Mouse (Mus musculus) ES-E14 (cell line): Measurements from ENCODE around the gene Lpp. TPM values are rescaled to one million over a fixed set of nuclear protein-coding genes. Genes with fewer than 3 reads are reported as not detected.

Source experiments
- DNase-seq: peaks from one replicate; pipeline ENCODE4 v3.0.0-alpha.2; 2013; ENCODE audit warnings: low read depth, low spot score
- H3K27ac ChIP-seq: 2 replicates; pipeline ENCODE4 v1.5.1; 2012; ENCODE audit warnings: low read depth, mild to moderate bottlenecking, low read length, moderate library complexity, mixed read lengths; ENCODE audit not compliant: poor library complexity, insufficient read depth, severe bottlenecking
- H3K36me3 ChIP-seq: 2 replicates; pipeline ENCODE4 v1.6.1; 2012; ENCODE audit warnings: mild to moderate bottlenecking, low read length, moderate library complexity, mixed read lengths; ENCODE audit not compliant: control insufficient read depth, poor library complexity, insufficient read depth, severe bottlenecking
- H3K4me1 ChIP-seq, 2 experiments: fragments of 150-350 bp in 1 of 2; sonication (generic) in 1 of 2; 2 replicates each; pipeline ENCODE4 v1.6.1; 2012; ENCODE audit warnings: low read length in 2 of 2, mild to moderate bottlenecking in 1 of 2, mixed read lengths in 1 of 2; ENCODE audit not compliant: control insufficient read depth in 2 of 2, insufficient read depth in 2 of 2, poor library complexity in 1 of 2
- H3K4me3 ChIP-seq, 2 experiments: fragments of 150-350 bp in 1 of 2; sonication (generic) in 1 of 2; 2 replicates each; pipeline ENCODE4 v1.5.1; 2012; ENCODE audit warnings: low read length in 2 of 2, low read depth in 1 of 2, mild to moderate bottlenecking in 1 of 2, mixed read lengths in 1 of 2; ENCODE audit not compliant: insufficient read depth in 1 of 2, poor library complexity in 1 of 2, severe bottlenecking in 1 of 2
- H3K9ac ChIP-seq: 2 replicates; pipeline ENCODE4 v1.6.1; 2012; ENCODE audit warnings: low read depth, mild to moderate bottlenecking, low read length, mixed read lengths; ENCODE audit not compliant: poor library complexity, insufficient read depth, severe bottlenecking
- H3K9me3 ChIP-seq: fragments of 150-350 bp; sonication (generic); 2 replicates; pipeline ENCODE4 v1.6.1; 2012; ENCODE audit warnings: low read depth, mild to moderate bottlenecking, low read length; ENCODE audit not compliant: control insufficient read depth, insufficient read depth
- CHD2 ChIP-seq: IDR thresholded peaks from 2 replicates; pipeline ENCODE4 v1.6.1; 2014; ENCODE audit warnings: mild to moderate bottlenecking, low read depth, low read length, inconsistent platforms
- HCFC1 ChIP-seq: IDR thresholded peaks from 2 replicates; pipeline ENCODE4 v1.6.1; 2012; ENCODE audit warnings: low read length, inconsistent platforms, borderline replicate concordance; ENCODE audit not compliant: insufficient read depth
- MAFK ChIP-seq: IDR thresholded peaks from 2 replicates; pipeline ENCODE4 v1.6.1; 2014; ENCODE audit warnings: mild to moderate bottlenecking, low read depth, low read length, inconsistent platforms; ENCODE audit not compliant: insufficient read depth
- ZC3H11A ChIP-seq: IDR thresholded peaks from 2 replicates; pipeline ENCODE4 v1.6.1; 2012; ENCODE audit warnings: low read depth, mild to moderate bottlenecking, inconsistent platforms, low read length, borderline replicate concordance
- ZNF384 ChIP-seq: IDR thresholded peaks from 2 replicates; pipeline ENCODE4 v1.6.1; 2012; ENCODE audit warnings: low read depth, low read length, inconsistent platforms
- in situ Hi-C, 2 experiments: fragments of 600-800 bp; cut with MboI; formaldehyde crosslinking; loops; one replicate each; pipeline ENCODE4 v1.15.1; 2025; ENCODE audit warnings: low sequenced_read_pairs in 2 of 2, inconsistent platforms in 1 of 2; ENCODE audit not compliant: unreplicated experiment in 2 of 2
- total RNA-seq: library from RNA; depleted of rRNA; stranded (reverse); fragments of 300-350 nt; gene quantifications from 2 replicates; pipeline ENCODE4 v1.2.3, GENCODE M21; 2012

Lpp gene
- total RNA-seq, 1 experiment = 31.4 TPM

- no peak for DNase-seq
- Histone ChIP-seq H3K4me3 (no peak overlapping the region), H3K36me3 (no peaks in the 10 kb centered on the region), H3K4me1 (no peaks in the 10 kb centered on the region), H3K27ac (no peak overlapping the region), H3K9ac (no peak overlapping the region), H3K9me3 (no peaks in the 10 kb centered on the region)
- in situ Hi-C loops = no loop called here
- TF ChIP-seq MAFK = no peak
- no peak for TF ChIP-seq ZC3H11A
- TF ChIP-seq CHD2 = no peak
These were observed 567.8 kb downstream of the Lpp start for GRCm38 (mm10) chr16:24960901-24961806.

GRCm38 (mm10) chr16:24964311-24964710, 571.0 kb downstream of the Lpp start:
- in situ Hi-C loops = no loop called here
- H3K4me3 ChIP-seq = no peak overlapping the region
- no peak for TF ChIP-seq MAFK
- no peak for TF ChIP-seq HCFC1
- no peak for TF ChIP-seq CHD2
- TF ChIP-seq ZC3H11A = no peak
- no peak for TF ChIP-seq ZNF384

GRCm38 (mm10) chr16:24965091-24965490, 571.8 kb downstream of the Lpp start:
- Histone ChIP-seq H3K4me3 (no peak overlapping the region), H3K9ac (no peak overlapping the region), H3K4me1 (no peaks in the 10 kb centered on the region), H3K27ac (no peak overlapping the region), H3K36me3 (no peaks in the 10 kb centered on the region), H3K9me3 (no peaks in the 10 kb centered on the region)
- DNase-seq = no peak
- no peak for TF ChIP-seq HCFC1
- no peak for TF ChIP-seq CHD2
- TF ChIP-seq ZC3H11A = no peak
- no peak for TF ChIP-seq ZNF384
- TF ChIP-seq MAFK = no peak
- in situ Hi-C loops = no loop called here

More at GRCm38 (mm10) chr16:24964311-24964710, 571.0 kb downstream of the Lpp start:
- H3K36me3 ChIP-seq = no peaks in the 10 kb centered on the region
- no peak overlapping the region for H3K9ac ChIP-seq
- H3K27ac ChIP-seq = no peak overlapping the region
- DNase-seq = no peak
- no peaks in the 10 kb centered on the region for H3K4me1 ChIP-seq
- no peaks in the 10 kb centered on the region for H3K9me3 ChIP-seq

GRCm38 (mm10) chr16:24966460-24966859, 573.2 kb downstream of the Lpp start:
- TF ChIP-seq ZNF384 (no peak), ZC3H11A (no peak), HCFC1 (no peak), CHD2 (no peak), MAFK (no peak)
- H3K9me3 ChIP-seq = no peaks in the 10 kb centered on the region
- H3K4me1 ChIP-seq = no peaks in the 10 kb centered on the region
- H3K9ac ChIP-seq = no peak overlapping the region
- no peak overlapping the region for H3K27ac ChIP-seq
- DNase-seq = no peak
- H3K4me3 ChIP-seq = no peak overlapping the region
- in situ Hi-C loops = no loop called here
- H3K36me3 ChIP-seq = no peaks in the 10 kb centered on the region
